Mouse (Mus musculus) testis, adult 2 months (tissue): ENCODE measurements around the gene Lat2. TPM values are rescaled to one million over a fixed set of nuclear protein-coding genes. Genes with fewer than 3 reads are reported as not detected.

ENCODE experiments used
- H3K27ac ChIP-seq: fragments of 200-500 bp; 2 replicates; pipeline ENCODE4 v1.5.1; 2012; ENCODE audit warnings: low read depth, low read length; ENCODE audit not compliant: control insufficient read depth, insufficient read depth
- H3K27me3 ChIP-seq: fragments of 200-500 bp; 2 replicates; pipeline ENCODE4 v1.6.1; 2012; ENCODE audit warnings: mild to moderate bottlenecking, low read length, moderate library complexity; ENCODE audit not compliant: control insufficient read depth, insufficient read depth
- H3K36me3 ChIP-seq: fragments of 200-500 bp; 2 replicates; pipeline ENCODE4 v1.6.1; 2012; ENCODE audit warnings: mild to moderate bottlenecking, low read length; ENCODE audit not compliant: control insufficient read depth, insufficient read depth
- H3K4me1 ChIP-seq: fragments of 200-500 bp; 2 replicates; pipeline ENCODE4 v1.6.1; 2012; ENCODE audit warnings: low read length; ENCODE audit not compliant: control insufficient read depth, insufficient read depth
- H3K4me3 ChIP-seq: fragments of 200-500 bp; 2 replicates; pipeline ENCODE4 v1.5.1; 2012; ENCODE audit warnings: low read depth, mild to moderate bottlenecking, low read length, moderate library complexity, mixed read lengths; ENCODE audit not compliant: control insufficient read depth
- CTCF ChIP-seq: fragments of 200-500 bp; IDR thresholded peaks from 2 replicates; pipeline ENCODE4 v1.5.1; 2012; ENCODE audit warnings: low read depth, mild to moderate bottlenecking, inconsistent platforms, low read length, moderate library complexity; ENCODE audit not compliant: control insufficient read depth, insufficient read depth, insufficient replicate concordance
- POLR2A ChIP-seq: fragments of 200-500 bp; IDR thresholded peaks from 2 replicates; pipeline ENCODE4 v1.6.1; 2012; ENCODE audit warnings: low read depth, mild to moderate bottlenecking, inconsistent platforms, low read length, moderate library complexity; ENCODE audit not compliant: control insufficient read depth
- polyA plus RNA-seq: library from polyadenylated mRNA; depleted of rRNA; stranded (reverse); fragments of >200 nt; gene quantifications from 2 replicates; pipeline ENCODE4 v1.2.3, GENCODE M21; 2012

Lat2 gene
- polyA plus RNA-seq, 1 experiment: 8.3 TPM

DNA sequence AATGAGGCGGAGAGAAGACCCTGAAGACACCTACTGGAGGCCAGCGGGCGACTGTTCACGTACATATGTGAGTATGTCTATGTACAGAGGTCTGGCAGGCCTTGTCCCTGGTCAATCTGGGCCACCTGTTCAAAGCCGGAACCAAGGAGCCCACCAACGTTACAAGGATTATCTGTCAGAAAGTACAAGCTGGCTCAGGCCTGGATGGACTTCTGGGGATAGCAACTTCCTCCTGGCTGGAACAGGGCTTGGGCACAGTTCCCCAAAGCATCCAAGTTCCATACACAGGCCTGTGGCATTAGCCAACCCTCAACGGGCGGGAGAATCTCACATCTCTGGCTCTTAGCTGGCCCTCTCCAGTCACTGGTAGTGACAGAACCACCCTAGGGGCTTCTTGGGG, 529 bp downstream of the Lat2 start:
- TF ChIP-seq POLR2A: no peak
- no peak for TF ChIP-seq CTCF
- Histone ChIP-seq H3K27me3 (no peaks in the 10 kb centered on the region), H3K4me1 (peaks cover 4% of the 10 kb centered on the region), H3K4me3 (no peak overlapping the region), H3K36me3 (no peaks in the 10 kb centered on the region), H3K27ac (no peak overlapping the region; the same call in 1 of the 2 replicates)

DNA sequence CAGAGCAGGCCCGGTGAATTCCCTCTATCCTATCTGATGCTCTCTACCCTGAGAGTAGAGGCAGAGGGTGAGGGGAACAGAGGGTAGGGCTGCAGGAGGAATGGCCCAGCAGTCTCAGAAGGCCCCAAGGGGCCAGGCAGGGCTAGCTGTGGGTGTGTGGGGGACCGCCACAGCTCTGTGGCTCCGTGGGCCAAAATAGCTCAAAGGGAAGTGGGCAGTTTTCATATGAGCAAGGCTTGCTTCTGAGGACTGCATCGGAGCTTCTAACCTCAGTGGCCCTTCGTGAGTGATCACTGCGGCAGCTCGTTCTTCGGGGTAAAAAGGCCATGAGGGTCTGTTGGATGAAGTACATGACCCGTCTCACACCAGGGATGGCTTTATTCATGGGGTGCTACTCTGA, 1.1 kb downstream of the Lat2 start:
- H3K27me3 ChIP-seq: no peaks in the 10 kb centered on the region
- no peaks in the 10 kb centered on the region for H3K36me3 ChIP-seq

DNA sequence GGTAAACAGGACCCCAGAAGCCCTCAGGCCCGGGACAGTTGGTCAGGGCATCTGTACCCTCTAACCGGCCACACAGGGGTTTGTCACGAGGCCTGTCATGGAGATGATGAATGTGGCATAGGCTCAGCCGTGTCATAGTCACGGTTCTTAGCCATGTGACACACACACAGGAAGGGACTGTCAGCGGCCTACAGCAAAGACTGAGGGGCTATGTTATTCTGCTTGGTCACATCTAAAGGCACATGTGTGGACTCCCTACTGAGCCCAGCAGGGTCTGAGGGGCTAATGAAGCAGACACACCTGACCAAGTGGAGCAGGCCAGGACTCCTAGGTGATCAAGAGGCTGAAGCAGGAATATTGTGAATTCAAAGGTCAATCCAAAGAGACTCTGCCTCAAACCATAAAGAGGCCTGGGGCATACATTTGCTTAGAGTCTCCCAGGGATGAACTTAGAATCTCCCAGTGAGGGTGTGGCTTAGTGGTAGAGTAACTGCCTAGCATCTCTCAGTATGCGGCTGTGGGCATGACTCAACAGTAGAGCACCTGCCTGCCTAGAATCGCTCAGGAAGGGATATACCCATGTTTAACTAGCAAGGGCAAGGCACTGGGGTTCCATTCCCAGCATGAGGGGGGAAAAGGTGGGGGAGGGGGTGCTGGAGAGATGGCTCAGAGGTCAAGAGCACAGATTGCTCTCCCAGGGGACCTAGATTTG, 2.9 kb downstream of the Lat2 start:
- H3K27ac ChIP-seq: no peak overlapping the region

More for the DNA sequence above, 1.1 kb downstream of the Lat2 start:
- Histone ChIP-seq H3K4me1 (peaks cover 5% of the 10 kb centered on the region), H3K4me3 (no peak overlapping the region), H3K27ac (no peak overlapping the region)
- TF ChIP-seq POLR2A (no peak), CTCF (no peak)

DNA sequence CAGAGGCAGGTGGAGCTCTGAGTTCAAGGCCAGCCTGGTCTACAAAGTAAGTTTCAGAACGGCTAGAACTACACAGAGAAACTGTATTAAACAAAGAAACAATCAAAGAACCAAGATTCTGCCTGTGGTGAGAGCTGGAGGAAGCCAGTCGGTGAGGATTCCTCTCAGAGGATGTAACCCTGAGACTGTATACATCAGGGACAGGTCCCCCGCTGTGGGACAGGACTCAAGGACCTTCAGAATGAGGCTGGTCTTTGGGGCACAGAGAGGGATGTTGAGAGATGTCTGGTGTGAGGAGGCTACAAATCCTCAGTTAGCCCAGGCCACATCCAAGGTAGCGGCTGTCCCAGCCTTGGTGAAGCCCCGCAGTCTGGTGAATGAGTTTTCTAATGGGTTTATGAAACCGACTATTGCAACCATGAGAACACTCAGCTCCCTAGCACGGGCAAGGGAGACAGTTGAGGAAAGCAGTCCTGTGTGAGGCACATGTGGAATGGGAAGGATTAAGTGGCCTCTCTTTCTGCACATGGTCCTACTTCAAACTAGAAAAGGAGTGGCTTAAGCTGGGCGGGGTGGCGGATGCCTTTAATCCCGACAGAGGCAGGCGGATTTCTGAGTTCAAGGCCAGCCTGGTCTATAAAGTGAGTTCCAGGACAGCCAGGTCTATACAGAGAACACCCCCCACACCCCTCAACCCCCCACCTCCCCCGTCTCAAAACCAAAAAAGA, 4.7 kb downstream of the Lat2 start:
- peak overlapping the region; percentile 48 for H3K4me3 ChIP-seq
- H3K27me3 ChIP-seq: no peaks in the 10 kb centered on the region
- no peak overlapping the region; the same call in 1 of the 2 replicates for H3K27ac ChIP-seq
- TF ChIP-seq POLR2A (no peak), CTCF (no peak)
- H3K4me1 ChIP-seq: peaks cover 9% of the 10 kb centered on the region
- H3K36me3 ChIP-seq: no peaks in the 10 kb centered on the region

More for the DNA sequence above, 2.9 kb downstream of the Lat2 start:
- H3K4me1 ChIP-seq: peaks cover 9% of the 10 kb centered on the region
- no peak overlapping the region for H3K4me3 ChIP-seq
- no peaks in the 10 kb centered on the region for H3K27me3 ChIP-seq
- no peak for TF ChIP-seq POLR2A
- no peaks in the 10 kb centered on the region for H3K36me3 ChIP-seq

DNA sequence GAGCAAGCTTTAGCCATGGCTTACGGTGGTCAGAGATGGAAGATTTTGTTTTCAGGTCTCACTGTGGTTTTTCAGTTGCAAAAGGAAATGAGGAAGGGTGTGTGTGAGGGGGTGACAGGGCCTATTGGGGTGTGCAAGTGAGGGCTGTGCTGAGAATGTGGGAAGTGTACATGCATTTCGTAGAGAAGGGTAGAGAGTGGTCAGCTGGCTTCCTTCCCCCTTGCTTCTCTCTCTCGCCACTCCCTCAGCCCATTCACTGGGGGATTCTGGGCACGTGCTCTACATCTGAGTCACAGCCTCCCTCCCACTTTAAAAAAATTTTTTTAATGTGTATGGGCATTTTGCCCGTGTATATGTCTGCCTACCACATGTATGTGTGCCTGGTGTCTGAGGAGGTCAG, 7.7 kb downstream of the Lat2 start:
- TF ChIP-seq CTCF (no peak), POLR2A (no peak)
- no peak overlapping the region for H3K4me3 ChIP-seq
- no peak overlapping the region for H3K27ac ChIP-seq
- H3K36me3 ChIP-seq: no peaks in the 10 kb centered on the region
- peaks cover 9% of the 10 kb centered on the region for H3K4me1 ChIP-seq
- no peaks in the 10 kb centered on the region for H3K27me3 ChIP-seq

DNA sequence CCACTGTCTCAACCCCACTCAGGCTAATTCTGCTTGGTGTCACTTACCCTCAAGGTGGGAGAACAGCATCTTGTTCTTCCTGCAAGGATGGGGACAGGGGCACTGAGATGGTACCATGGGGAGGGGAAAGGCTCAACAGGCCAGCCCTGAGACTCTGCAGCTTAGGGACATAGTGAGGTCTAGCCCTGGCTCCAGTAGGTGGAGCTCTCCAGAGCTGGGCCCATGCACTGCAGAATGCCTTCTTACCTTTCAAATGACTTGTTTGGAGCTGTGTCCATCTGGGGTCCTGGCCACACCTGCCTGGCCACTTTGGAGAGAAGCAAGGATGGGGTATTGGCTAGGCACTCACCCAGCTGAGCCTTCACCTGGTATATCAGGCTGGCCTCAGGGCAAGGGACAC, 8.5 kb downstream of the Lat2 start:
- TF ChIP-seq POLR2A: no peak
- no peak for TF ChIP-seq CTCF
- Histone ChIP-seq H3K27me3 (no peaks in the 10 kb centered on the region), H3K4me1 (peaks cover 9% of the 10 kb centered on the region), H3K27ac (no peak overlapping the region), H3K4me3 (no peak overlapping the region), H3K36me3 (no peaks in the 10 kb centered on the region)

DNA sequence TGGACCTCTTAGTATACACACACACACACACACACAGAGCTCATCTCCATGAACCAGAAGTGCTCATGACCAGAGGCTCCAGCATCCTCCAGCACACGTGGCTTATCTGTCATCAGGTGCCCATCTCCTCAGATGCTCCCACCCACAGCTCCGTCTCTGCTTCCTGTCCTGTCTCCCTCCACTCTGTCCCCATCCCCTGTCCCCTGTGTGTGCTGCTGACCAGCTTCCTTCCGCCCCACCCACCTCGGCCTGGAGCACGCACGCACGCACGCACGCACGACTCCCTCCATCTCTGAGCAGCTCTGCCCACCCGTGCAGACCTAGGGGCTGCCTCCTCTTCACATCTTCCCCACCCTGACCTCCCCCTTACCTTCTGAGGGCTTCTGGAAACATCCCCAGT, 10.4 kb downstream of the Lat2 start:
- no peaks in the 10 kb centered on the region for H3K36me3 ChIP-seq
- TF ChIP-seq POLR2A (no peak), CTCF (no peak)
- H3K27ac ChIP-seq: no peak overlapping the region
- no peak overlapping the region for H3K4me3 ChIP-seq
- H3K4me1 ChIP-seq: peaks cover 5% of the 10 kb centered on the region; the same call in 1 of the 2 replicates
- H3K27me3 ChIP-seq: no peaks in the 10 kb centered on the region
